Mouse (Mus musculus) ES-E14 (cell line): Measurements from ENCODE around the gene Cdc37. TPM values are rescaled to one million over a fixed set of nuclear protein-coding genes. Genes with fewer than 3 reads are reported as not detected.
A peak's percentile ranks its signal among the peaks of the same experiment; 100 is the strongest.

Experiments used
- DNase-seq: peaks from one replicate; pipeline ENCODE4 v3.0.0-alpha.2; 2013; ENCODE audit warnings: low read depth, low spot score
- H3K27ac ChIP-seq: 2 replicates; pipeline ENCODE4 v1.5.1; 2012; ENCODE audit warnings: low read depth, mild to moderate bottlenecking, low read length, moderate library complexity, mixed read lengths; ENCODE audit not compliant: poor library complexity, insufficient read depth, severe bottlenecking
- H3K36me3 ChIP-seq: 2 replicates; pipeline ENCODE4 v1.6.1; 2012; ENCODE audit warnings: mild to moderate bottlenecking, low read length, moderate library complexity, mixed read lengths; ENCODE audit not compliant: control insufficient read depth, poor library complexity, insufficient read depth, severe bottlenecking
- H3K4me1 ChIP-seq, 2 experiments: fragments of 150-350 bp in 1 of 2; sonication (generic) in 1 of 2; 2 replicates each; pipeline ENCODE4 v1.6.1; 2012; ENCODE audit warnings: low read length in 2 of 2, mild to moderate bottlenecking in 1 of 2, mixed read lengths in 1 of 2; ENCODE audit not compliant: control insufficient read depth in 2 of 2, insufficient read depth in 2 of 2, poor library complexity in 1 of 2
- H3K4me3 ChIP-seq, 2 experiments: fragments of 150-350 bp in 1 of 2; sonication (generic) in 1 of 2; 2 replicates each; pipeline ENCODE4 v1.5.1; 2012; ENCODE audit warnings: low read length in 2 of 2, low read depth in 1 of 2, mild to moderate bottlenecking in 1 of 2, mixed read lengths in 1 of 2; ENCODE audit not compliant: insufficient read depth in 1 of 2, poor library complexity in 1 of 2, severe bottlenecking in 1 of 2
- H3K9ac ChIP-seq: 2 replicates; pipeline ENCODE4 v1.6.1; 2012; ENCODE audit warnings: low read depth, mild to moderate bottlenecking, low read length, mixed read lengths; ENCODE audit not compliant: poor library complexity, insufficient read depth, severe bottlenecking
- H3K9me3 ChIP-seq: fragments of 150-350 bp; sonication (generic); 2 replicates; pipeline ENCODE4 v1.6.1; 2012; ENCODE audit warnings: low read depth, mild to moderate bottlenecking, low read length; ENCODE audit not compliant: control insufficient read depth, insufficient read depth
- CHD2 ChIP-seq: IDR thresholded peaks from 2 replicates; pipeline ENCODE4 v1.6.1; 2014; ENCODE audit warnings: mild to moderate bottlenecking, low read depth, low read length, inconsistent platforms
- HCFC1 ChIP-seq: IDR thresholded peaks from 2 replicates; pipeline ENCODE4 v1.6.1; 2012; ENCODE audit warnings: low read length, inconsistent platforms, borderline replicate concordance; ENCODE audit not compliant: insufficient read depth
- MAFK ChIP-seq: IDR thresholded peaks from 2 replicates; pipeline ENCODE4 v1.6.1; 2014; ENCODE audit warnings: mild to moderate bottlenecking, low read depth, low read length, inconsistent platforms; ENCODE audit not compliant: insufficient read depth
- ZC3H11A ChIP-seq: IDR thresholded peaks from 2 replicates; pipeline ENCODE4 v1.6.1; 2012; ENCODE audit warnings: low read depth, mild to moderate bottlenecking, inconsistent platforms, low read length, borderline replicate concordance
- ZNF384 ChIP-seq: IDR thresholded peaks from 2 replicates; pipeline ENCODE4 v1.6.1; 2012; ENCODE audit warnings: low read depth, low read length, inconsistent platforms
- in situ Hi-C, 2 experiments: fragments of 600-800 bp; cut with MboI; formaldehyde crosslinking; loops; one replicate each; pipeline ENCODE4 v1.15.1; 2025; ENCODE audit warnings: low sequenced_read_pairs in 2 of 2, inconsistent platforms in 1 of 2; ENCODE audit not compliant: unreplicated experiment in 2 of 2
- total RNA-seq: library from RNA; depleted of rRNA; stranded (reverse); fragments of 300-350 nt; gene quantifications from 2 replicates; pipeline ENCODE4 v1.2.3, GENCODE M21; 2012

The Cdc37 gene
- total RNA-seq, 1 experiment, result 165 TPM

DNA sequence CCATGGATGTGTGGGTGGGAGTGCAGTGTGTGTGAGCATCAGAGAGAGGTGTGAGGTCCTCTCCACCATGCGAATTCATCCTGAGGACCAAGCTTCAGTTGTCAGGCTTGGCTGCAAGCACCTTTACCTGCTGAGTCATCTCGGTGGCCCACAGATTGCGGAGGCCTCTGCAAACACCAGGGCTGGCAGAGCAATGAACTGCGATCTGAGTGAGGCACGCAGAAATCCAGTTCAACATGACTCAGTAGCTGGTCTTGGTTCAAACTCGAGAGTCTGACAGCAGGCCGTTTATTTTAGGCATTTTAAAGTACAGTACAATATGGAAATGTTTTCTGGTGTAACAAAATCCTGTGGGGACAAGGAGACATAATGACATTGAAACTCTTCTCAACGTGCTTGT is 52.0 kb downstream of the Cdc37 start:
- no peak for DNase-seq
- Histone ChIP-seq H3K4me1 (peaks cover 0 to 15% of the 10 kb centered on the region in 2 experiments; a peak in 2 of 4 replicates), H3K27ac (no peak overlapping the region), H3K9me3 (no peaks in the 10 kb centered on the region), H3K4me3 (no peak overlapping the region), H3K9ac (no peak overlapping the region), H3K36me3 (peaks cover 3% of the 10 kb centered on the region; the same call in 1 of the 2 replicates)
- TF ChIP-seq ZC3H11A, result no peak
- no peak for TF ChIP-seq ZNF384
- TF ChIP-seq MAFK, result no peak
- TF ChIP-seq CHD2, result no peak
- TF ChIP-seq HCFC1, result no peak
- in situ Hi-C loops, result no loop called here

DNA sequence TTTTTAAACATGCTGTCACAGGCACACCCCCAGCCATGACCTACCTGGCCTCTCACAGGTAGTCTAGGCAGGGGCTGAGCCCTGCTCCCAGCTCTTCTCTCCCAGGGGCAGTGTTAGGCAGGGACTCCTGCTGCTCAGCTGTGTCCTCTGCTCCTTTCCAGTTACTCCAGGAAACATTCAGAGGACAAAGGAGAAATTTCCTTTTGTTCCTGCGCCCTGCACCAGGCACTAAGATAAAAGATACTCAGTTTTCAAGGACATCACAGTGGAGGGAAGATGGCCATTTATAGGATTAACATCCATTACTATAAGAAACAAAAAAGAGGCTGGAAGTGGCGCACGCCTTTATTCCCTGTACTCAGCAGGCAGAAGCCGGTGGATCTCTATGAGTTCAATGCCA is 53.8 kb downstream of the Cdc37 start:
- H3K9ac ChIP-seq, result no peak overlapping the region
- H3K9me3 ChIP-seq, result no peaks in the 10 kb centered on the region
- no peak overlapping the region for H3K27ac ChIP-seq
- in situ Hi-C loops, result no loop called here
- TF ChIP-seq HCFC1 (no peak), MAFK (no peak), ZNF384 (no peak), CHD2 (no peak), ZC3H11A (no peak)
- no peak for DNase-seq
- H3K36me3 ChIP-seq, result peaks cover 3% of the 10 kb centered on the region; the same call in 1 of the 2 replicates
- H3K4me3 ChIP-seq, result no peak overlapping the region
- peaks cover 2 to 15% of the 10 kb centered on the region in 2 experiments; a peak in 3 of 4 replicates for H3K4me1 ChIP-seq

DNA sequence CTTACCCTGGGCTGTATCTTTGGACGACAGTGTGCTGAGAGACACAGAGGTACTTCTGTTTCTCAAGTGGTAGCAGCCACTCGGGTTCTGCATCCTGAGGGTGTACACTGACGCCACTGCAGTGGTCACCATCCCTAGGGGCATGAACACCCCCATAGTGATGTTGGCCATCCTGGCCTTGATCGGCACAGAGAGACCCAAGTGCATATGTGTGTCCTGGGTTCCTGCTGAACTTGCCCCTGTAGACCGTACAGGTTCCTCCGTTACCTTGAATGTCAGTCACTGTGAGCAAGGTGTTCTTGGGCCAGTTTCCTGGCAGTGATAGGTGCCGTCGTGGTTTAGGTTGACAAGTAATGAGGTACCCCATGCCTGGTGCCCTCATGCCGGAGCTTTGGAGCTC is 56.4 kb downstream of the Cdc37 start:
- Histone ChIP-seq H3K9me3 (no peaks in the 10 kb centered on the region), H3K4me3 (no peak overlapping the region), H3K9ac (no peak overlapping the region), H3K4me1 (peaks cover 2 to 6% of the 10 kb centered on the region in 2 experiments; a peak in 3 of 4 replicates), H3K27ac (no peak overlapping the region), H3K36me3 (peaks cover 25% of the 10 kb centered on the region)
- DNase-seq, result no peak
- in situ Hi-C loops, result no loop called here
- TF ChIP-seq CHD2 (no peak), HCFC1 (no peak), ZC3H11A (no peak), ZNF384 (no peak), MAFK (no peak)

DNA sequence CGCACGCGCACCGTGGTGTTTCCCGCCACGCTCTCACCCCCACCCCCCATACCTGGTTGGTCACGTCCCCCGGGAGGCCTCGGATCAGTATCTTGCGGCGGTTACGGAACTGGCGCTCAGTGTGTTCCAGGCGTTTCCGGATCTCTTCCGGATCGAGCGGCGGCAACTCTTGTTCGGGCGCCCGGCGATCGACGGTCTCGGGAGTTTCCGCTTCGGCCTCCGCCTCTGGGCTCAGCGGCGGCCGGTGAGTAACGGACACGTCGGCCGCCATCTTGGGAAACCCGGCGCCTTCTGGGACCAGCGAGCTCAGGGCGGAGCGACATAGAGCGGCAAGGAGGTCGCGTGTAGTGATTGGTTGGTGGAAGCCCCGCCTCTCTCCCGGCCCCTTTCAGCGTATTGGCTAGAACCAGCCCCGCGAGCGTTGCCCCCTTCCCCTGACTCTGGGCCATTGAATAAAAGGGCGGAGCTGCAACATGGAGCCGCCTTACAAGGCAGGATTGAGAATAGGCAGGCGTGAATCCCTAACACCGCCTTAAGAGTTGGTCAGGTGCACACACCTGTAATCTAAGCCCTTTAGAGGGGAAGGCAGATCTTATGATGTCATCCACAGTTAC is 58.0 kb downstream of the Cdc37 start, which contains the start of the genes Gm38431 and Raver1:
Gm38431 (minus strand) TSS at position 291 of the 614 bp plus-strand sequence.
Raver1 (minus strand) TSS at position 302 of the 614 bp plus-strand sequence.
- Histone ChIP-seq H3K9me3 (no peaks in the 10 kb centered on the region), H3K9ac (peak within 1 kb of the TSS; percentile 98), H3K4me3 (peak within 1 kb of the TSS; percentile 87 to 93), H3K36me3 (peaks cover 35% of the 10 kb centered on the region), H3K27ac (peak within 1 kb of the TSS; percentile 96), H3K4me1 (peaks cover 2 to 6% of the 10 kb centered on the region in 2 experiments; a peak in 3 of 4 replicates)
- no peak for TF ChIP-seq ZC3H11A
- TF ChIP-seq HCFC1, result peak; percentile 73; the same call in 1 of the 2 replicates
- TF ChIP-seq CHD2, result peak; percentile 82
- in situ Hi-C loops, result no loop called here
- peak; percentile 99 for DNase-seq
